Mouse (Mus musculus) kidney, postnatal 0 days (tissue): ENCODE data around the gene Tspan6. TPM values are rescaled to one million over a fixed set of nuclear protein-coding genes. Genes with fewer than 3 reads are reported as not detected.

Experiments
- ATAC-seq: fragments of 200-750 bp; cut with Nextera tagmentation; replicated peaks from 2 replicates; pipeline ENCODE4 v1.8.0; 2017; ENCODE audit warnings: low read depth, moderate number of reproducible peaks, moderate TSS enrichment, moderate library complexity; ENCODE audit not compliant: low FRiP score
- DNase-seq: peaks from one replicate; pipeline ENCODE4 v3.0.0-alpha.2; 2016; ENCODE audit warnings: low spot score
- H3K27ac ChIP-seq: fragments of 300-500 bp; sonication (generic); 2 replicates; pipeline ENCODE4 v1.5.1; 2014; ENCODE audit warnings: mild to moderate bottlenecking
- H3K27me3 ChIP-seq: fragments of 300-500 bp; sonication (generic); 2 replicates; pipeline ENCODE4 v1.6.1; 2014; ENCODE audit warnings: low read length, mixed read lengths; ENCODE audit not compliant: insufficient read depth
- H3K36me3 ChIP-seq: fragments of 300-500 bp; sonication (generic); 2 replicates; pipeline ENCODE4 v1.6.1; 2014; ENCODE audit warnings: low read length, mixed read lengths; ENCODE audit not compliant: insufficient read depth
- H3K4me1 ChIP-seq: fragments of 300-500 bp; sonication (generic); replicated peaks from 2 replicates; pipeline ENCODE4 v1.6.1; 2014; ENCODE audit warnings: antibody characterized with exemption, low read length, mixed read lengths; ENCODE audit not compliant: insufficient read depth
- H3K4me2 ChIP-seq: fragments of 300-500 bp; sonication (generic); 2 replicates; pipeline ENCODE4 v1.6.1; 2014; ENCODE audit warnings: mild to moderate bottlenecking, low read length, moderate library complexity, mixed read lengths
- H3K4me3 ChIP-seq: fragments of 300-500 bp; sonication (generic); replicated peaks from 2 replicates; pipeline ENCODE4 v1.5.1; 2014; ENCODE audit warnings: low read depth, low read length
- H3K9ac ChIP-seq: fragments of 300-500 bp; sonication (generic); 2 replicates; pipeline ENCODE4 v1.6.1; 2014; ENCODE audit warnings: low read depth, low read length
- H3K9me3 ChIP-seq: fragments of 300-500 bp; sonication (generic); replicated peaks from 2 replicates; pipeline ENCODE4 v1.6.1; 2016; ENCODE audit warnings: low read length, inconsistent platforms, mixed read lengths
- CTCF ChIP-seq: IDR thresholded peaks from 2 replicates; pipeline ENCODE4 v1.5.1; 2016; ENCODE audit warnings: antibody characterized with exemption, low read depth, mild to moderate bottlenecking, moderate library complexity
- WGBS: fragments of 180-500 bp; shearing (Covaris S2); extraction: QIAGEN DNeasy Blood & Tissue Kit; methylation state at CpG from one replicate; pipeline ENCODE4 v1.1.7; 2014; 5-methylcytosine and 5-hydroxymethylcytosine counted together
- polyA plus RNA-seq: library from polyadenylated mRNA; unstranded; fragments of >200 nt; fragmentation: Nextera tagmentation; extraction: Ambion mirVana; gene quantifications from 2 replicates; pipeline ENCODE4 v1.2.1, GENCODE M21; 2015

Tspan6 gene
- polyA plus RNA-seq, 1 experiment from 2014 or later: 141 TPM

GRCm38 (mm10) chrX:133887308-133887707 lies 10.9 kb downstream of the Tspan6 start:
- no peaks in the 10 kb centered on the region for H3K9me3 ChIP-seq
- ATAC-seq: no peak
- 97% methylated on average over 3 of the region's 3 CpGs for WGBS
- DNase-seq: no peak
- H3K27me3 ChIP-seq: no peaks in the 10 kb centered on the region
- no peak overlapping the region for H3K4me2 ChIP-seq
- H3K9ac ChIP-seq: no peak overlapping the region
- TF ChIP-seq CTCF: no peak
- no peaks in the 10 kb centered on the region for H3K36me3 ChIP-seq
- H3K27ac ChIP-seq: no peak overlapping the region
- H3K4me1 ChIP-seq: no peaks in the 10 kb centered on the region
- no peak overlapping the region for H3K4me3 ChIP-seq

- no peaks in the 10 kb centered on the region for H3K4me1 ChIP-seq
- H3K27me3 ChIP-seq: no peaks in the 10 kb centered on the region
- H3K9ac ChIP-seq: no peak overlapping the region
- ATAC-seq (no peak), DNase-seq (no peak)
- no peaks in the 10 kb centered on the region for H3K36me3 ChIP-seq
- no peaks in the 10 kb centered on the region for H3K9me3 ChIP-seq
- H3K4me2 ChIP-seq: no peak overlapping the region
- 92% methylated on average over 6 of the region's 6 CpGs for WGBS
- no peak overlapping the region for H3K4me3 ChIP-seq
- no peak overlapping the region for H3K27ac ChIP-seq
- no peak for TF ChIP-seq CTCF
Observed at GRCm38 (mm10) chrX:133869743-133870142, 28.5 kb downstream of the Tspan6 start.

GRCm38 (mm10) chrX:133853637-133854036 lies 44.6 kb downstream of the Tspan6 start:
- Histone ChIP-seq H3K4me1 (no peaks in the 10 kb centered on the region), H3K9me3 (no peaks in the 10 kb centered on the region), H3K4me2 (no peak overlapping the region), H3K9ac (no peak overlapping the region), H3K4me3 (no peak overlapping the region), H3K27ac (no peak overlapping the region), H3K36me3 (no peaks in the 10 kb centered on the region), H3K27me3 (no peaks in the 10 kb centered on the region)
- DNase-seq (no peak), ATAC-seq (no peak)
- WGBS: 80% methylated on average over 4 of the region's 4 CpGs
- TF ChIP-seq CTCF: no peak

GRCm38 (mm10) chrX:133850680-133851079 lies 47.5 kb downstream of the Tspan6 start, which contains the start of gene Tnmd:
Gene Tnmd (plus strand): TSS chrX:133850980.
- ATAC-seq (no peak), DNase-seq (no peak)
- Histone ChIP-seq H3K4me1 (no peaks in the 10 kb centered on the region), H3K4me3 (no peak within 1 kb of the TSS), H3K9me3 (no peaks in the 10 kb centered on the region), H3K36me3 (no peaks in the 10 kb centered on the region), H3K27me3 (no peaks in the 10 kb centered on the region), H3K9ac (no peak within 1 kb of the TSS), H3K27ac (no peak within 1 kb of the TSS), H3K4me2 (no peak within 1 kb of the TSS)
- no peak for TF ChIP-seq CTCF
- 87% methylated on average over 5 of the region's 5 CpGs for WGBS

Other genes starting within 250 kb of the Tspan6 start
- 2.0 and 2.4 TPM in 2 replicates for gene Pcdh19, start 209.4 kb downstream of the Tspan6 start, polyA plus RNA-seq
- 0.23 and 0.38 TPM in 2 replicates for gene Tnmd, start 47.4 kb downstream of the Tspan6 start, polyA plus RNA-seq
- gene Srpx2, start 10.0 kb upstream of the Tspan6 start, polyA plus RNA-seq: 7.8 and 8.6 TPM in 2 replicates
- 2.3 and 2.5 TPM in 2 replicates for gene Sytl4, start 83.4 kb upstream of the Tspan6 start, polyA plus RNA-seq
- 27.1 and 31.0 TPM in 2 replicates for gene Cstf2, start 160.8 kb upstream of the Tspan6 start, polyA plus RNA-seq